Mouse (Mus musculus): ENCODE measurements around the gene Hps3.

DNA sequence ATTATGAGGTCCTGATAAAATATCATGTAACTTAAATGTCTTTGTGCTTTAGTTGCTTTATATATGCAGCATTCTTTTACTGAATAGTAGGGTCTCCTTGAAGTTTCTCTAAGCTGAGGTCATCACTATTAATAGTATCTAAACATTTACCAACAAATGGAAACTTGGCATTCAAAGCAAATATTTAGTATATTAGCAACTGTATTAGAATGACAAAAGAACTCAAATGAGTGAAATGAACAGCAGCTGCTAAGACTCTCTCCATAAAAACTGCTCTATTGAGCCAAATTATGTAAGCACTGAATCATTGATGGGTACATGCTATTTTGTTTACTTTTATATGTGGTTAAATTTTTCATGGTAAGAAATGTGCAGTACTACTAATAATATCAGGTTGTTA is 77.1 kb downstream of the Hps3 start:
- no peak for TF ChIP-seq CHD2 (IDR thresholded peaks at IDR 0.05; ENCODE audit: low read length)
- TF ChIP-seq ZMIZ1 (IDR thresholded peaks at IDR 0.05; ENCODE audit: low read depth, low read length) = no peak

Data from MEL (cell line).